Mouse (Mus musculus): ENCODE results near the gene Tcte1. TPM values are rescaled to one million over a fixed set of nuclear protein-coding genes. Genes with fewer than 3 reads are reported as not detected.

The Tcte1 gene
- total RNA-seq, 2 experiments from 2014 or later: 0.57 to 0.69 TPM

DNA sequence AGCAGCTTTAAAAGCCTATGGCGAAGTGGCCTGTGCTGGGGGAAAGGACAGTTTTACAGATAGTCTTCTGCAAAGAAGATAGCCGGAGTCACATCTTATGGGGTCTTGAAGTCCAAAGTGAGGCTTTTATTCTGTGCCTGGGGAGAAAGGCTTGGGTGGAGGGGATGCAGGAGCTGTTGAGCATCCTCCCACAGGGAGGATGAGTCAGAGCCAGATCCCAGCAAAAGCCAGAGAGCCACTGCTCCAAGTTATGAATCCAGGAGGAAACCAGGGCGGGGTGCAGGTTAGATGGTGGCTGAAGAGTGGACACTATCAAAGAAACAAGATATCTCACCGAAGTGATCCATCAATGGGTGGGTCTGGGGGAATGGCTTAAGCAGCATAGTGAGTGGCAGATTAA, 11.5 kb upstream of the Tcte1 start:
- no peak for DNase-seq (ENCODE audit: low spot score in 2 of 2)

DNA sequence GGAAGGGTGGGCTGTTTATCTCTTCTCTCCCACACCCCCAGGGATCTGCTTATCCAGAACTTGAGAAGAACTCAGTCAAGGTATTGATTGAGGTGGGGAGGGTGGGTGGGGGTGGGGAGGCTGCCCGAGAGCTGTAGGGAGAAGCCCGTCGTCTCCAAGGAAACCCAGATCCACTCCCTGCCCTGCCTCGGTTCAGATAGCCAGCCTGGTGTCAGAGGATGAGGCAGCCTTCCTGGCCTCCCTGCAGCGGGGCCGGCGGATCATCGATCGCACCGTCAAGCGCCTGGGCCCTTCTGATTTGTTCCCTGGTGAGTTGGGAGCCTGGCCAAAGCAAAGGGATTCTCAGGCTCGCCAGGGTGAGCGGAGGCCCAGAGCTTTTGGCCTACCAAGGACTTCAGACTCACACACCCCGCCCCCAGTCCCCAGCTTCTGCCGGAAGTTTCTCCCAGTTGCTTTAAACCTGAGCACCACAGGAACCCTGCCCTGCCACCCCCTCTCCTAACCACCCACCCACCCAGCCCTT, 8.0 kb upstream of the Tcte1 start:
- DNase-seq (ENCODE audit: low spot score in 2 of 2): no peak

DNA sequence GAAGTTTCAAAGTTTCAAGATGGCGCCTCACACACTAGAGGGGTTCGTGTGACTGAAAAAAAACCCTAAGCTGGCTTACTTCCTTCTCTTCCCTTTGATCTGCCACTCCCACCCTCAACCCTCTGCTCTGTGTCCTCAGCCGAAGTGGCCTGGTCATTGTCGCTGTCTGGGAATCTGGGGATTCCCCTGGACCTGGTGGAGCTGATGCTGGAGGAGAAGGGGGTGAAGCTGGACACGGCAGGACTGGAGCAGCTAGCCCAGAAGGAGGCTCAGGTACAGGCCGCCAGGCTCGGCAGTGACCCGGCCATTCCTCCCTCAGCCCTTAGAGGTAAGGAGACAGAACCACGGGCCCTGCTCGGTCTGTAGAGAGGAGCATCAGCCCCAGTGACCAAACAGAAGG, 7.4 kb upstream of the Tcte1 start:
- DNase-seq (ENCODE audit: low spot score in 2 of 2): no peak

DNA sequence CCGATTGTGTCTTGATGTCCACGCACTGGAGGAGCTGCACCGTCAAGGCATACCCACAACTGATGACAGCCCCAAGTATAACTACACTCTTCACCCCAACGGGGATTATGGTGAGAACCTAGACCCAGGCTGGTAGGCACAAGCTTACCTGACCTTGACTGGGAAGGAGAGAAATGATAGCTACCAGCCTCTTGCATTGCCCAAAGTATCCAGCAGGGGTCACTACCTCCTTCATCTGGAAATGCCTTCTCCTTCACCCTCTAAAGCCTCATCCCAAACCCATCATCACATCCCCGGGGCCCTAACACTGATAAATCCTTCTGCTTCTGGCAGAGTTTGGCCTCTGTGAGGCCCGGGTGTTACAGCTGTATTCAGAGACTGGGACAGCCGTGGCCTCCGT, 6.7 kb upstream of the Tcte1 start:
- DNase-seq (ENCODE audit: low spot score in 2 of 2): peak; percentile 89 to 91

DNA sequence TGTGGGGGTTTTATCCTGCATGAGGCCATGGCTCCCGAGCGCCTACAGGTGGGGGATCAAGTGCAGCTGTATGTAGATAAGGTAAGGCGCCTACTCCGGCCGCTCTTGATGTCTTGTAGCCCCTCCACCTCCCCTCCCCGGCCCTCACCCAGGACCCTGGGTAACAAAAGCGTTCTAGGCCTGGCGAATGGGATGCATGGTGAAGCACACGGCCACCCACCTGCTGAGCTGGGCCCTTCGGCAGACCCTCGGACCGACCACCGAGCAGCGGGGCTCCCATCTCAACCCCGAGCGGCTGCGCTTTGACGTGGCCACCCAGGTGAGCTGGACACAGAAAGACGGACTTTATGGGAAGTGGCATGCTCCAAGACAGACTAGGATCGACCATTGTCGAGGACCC, 6.1 kb upstream of the Tcte1 start:
- DNase-seq (ENCODE audit: low spot score in 2 of 2): no peak

DNA sequence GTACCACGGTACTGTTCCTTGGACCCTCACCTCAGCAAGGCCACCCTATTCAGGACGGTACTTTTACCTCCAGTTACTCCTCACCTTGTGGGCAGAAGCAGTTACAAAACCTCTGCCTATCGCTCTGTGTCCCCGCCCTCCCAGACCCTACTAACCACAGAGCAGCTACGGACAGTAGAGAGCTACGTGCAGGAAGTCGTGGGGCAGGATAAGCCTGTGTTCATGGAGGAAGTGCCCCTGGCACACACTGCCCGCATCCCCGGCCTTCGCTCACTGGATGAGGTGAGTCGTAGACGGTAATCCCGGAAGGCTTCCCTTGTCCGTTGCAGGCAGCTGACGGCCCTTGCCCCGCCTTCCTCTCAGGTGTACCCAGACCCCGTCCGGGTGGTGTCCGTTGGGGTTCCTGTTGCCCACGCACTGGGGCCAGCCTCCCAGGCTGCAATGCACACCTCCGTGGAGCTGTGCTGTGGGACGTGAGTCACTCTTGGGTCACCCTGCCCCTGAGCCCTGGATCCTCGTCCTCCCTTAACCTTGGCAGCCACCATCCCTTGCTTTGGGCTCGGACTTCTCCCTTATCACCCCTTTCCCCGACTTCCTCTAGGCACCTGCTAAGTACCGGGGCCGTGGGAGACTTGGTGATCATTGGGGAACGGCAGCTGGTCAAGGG, 5.6 kb upstream of the Tcte1 start:
- no peak for DNase-seq (ENCODE audit: low spot score in 2 of 2)

DNA sequence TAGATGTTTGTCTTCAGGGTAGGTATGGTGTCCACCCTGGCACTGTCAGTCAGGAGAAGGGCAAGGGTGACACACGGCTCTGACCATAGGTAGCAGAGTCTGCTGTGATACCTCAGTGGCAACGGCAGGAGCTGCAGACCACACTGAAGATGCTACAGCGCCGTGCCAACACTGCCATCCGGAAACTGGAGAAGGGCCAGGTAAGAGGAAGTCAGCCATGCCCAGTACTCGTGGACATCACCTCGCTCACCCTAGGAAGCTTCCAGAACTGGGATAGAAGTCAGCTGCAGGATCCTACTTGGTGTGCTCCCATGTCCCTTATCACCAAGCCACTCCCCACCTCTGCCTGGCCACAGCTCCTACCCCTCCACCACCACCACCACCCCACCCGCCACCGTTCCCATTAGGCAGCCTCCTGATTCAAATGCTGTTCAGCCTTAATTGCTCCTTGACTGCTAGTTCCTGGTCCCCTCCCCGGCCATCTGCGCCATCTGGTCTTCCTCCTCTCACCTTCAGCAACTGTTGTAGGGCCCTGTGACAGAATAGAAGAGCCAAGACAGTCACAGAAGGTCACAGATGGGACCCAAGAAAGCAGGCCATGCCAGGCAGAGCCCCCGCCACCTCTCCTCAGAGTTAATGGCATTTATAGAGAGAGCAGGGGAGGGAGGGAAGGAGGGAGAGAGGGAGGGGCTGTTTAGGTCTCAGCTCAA, 4.3 kb upstream of the Tcte1 start:
- DNase-seq (ENCODE audit: low spot score in 2 of 2): no peak

DNA sequence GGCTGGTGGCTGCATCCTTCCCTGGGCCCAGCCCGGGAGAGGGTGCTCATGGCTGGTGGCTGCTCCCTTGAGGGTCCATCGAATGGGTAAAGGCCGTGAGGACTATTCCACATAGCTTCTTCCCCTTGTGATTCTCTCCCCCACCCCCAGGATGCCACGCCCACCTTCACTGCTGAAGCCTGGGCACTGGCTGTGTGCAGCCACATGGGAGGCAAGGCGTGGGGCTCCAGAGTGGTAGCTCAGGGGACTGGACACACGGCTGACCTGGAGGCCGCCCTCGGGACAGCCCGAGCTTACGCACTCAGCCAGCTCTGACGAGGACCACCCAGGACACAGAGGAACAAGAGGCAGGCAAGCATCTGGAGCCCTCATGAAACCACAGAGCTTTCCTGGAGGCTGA, 3.1 kb upstream of the Tcte1 start:
- DNase-seq (ENCODE audit: low spot score in 2 of 2): no peak

DNA sequence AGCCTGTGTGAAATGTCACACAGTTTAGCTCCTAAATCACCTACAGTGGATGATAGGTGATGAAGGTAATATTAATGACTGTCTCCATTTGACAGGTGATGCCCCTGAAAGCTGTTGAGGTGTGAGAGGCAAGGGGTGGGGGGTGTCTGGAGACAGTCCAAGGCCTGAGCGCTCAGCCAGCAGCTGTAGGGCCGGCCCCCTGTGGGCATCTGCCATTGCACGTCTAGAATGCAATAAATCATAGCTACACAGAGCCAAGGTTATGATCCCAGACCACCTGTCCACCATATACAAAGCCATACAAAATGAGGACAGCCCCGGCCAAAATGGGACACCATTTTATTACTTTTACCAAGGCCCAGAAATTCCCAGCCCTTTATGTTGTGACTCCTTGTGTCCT, 1.7 kb downstream of the Tcte1 start:
- no peak for DNase-seq (ENCODE audit: low spot score in 2 of 2)

DNA sequence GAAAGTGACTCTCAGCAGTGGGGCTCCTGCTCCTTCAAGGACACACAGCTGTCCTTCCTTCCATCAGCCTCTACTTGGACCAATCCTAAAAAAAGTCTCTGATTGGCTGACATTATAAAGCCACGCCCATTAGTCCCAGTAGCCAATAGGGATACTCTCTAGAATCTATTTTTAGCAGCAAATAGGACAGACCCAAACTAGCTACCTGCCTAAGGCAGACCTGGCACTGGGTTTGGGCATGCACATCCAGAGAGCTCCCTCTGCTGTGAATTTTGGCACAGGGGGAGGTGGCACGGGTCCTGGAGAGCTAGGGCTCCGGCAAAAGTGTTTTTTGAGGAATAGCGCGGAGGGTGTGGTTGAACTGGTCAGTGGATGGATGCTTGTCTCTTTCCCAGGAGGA, 3.3 kb downstream of the Tcte1 start:
- DNase-seq (ENCODE audit: low spot score in 2 of 2): no peak

DNA sequence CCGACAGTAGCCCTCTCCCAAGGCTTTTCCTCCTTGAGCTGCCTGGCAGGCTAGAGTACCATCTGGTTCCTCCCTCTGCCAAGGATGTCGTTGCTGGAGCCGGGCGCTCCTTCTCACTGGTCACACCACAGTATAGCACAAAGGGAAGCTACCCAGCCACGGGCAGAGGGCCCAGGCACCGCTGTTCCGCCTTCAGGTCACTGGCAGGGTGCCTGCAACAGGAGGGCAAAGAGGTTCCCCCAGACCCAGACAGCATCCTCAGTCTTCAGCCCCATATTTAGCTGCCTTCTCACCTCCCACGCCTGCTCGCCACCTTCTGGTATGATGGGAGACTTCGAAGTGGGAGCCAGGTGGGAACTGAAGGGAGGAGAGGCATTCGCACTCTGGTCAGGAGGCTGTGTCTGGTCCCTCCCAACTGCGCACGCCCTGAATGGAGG, 7.1 kb downstream of the Tcte1 start:
- peak in 1 of 2 experiments; percentile 37 for DNase-seq (ENCODE audit: low spot score in 2 of 2)

DNA sequence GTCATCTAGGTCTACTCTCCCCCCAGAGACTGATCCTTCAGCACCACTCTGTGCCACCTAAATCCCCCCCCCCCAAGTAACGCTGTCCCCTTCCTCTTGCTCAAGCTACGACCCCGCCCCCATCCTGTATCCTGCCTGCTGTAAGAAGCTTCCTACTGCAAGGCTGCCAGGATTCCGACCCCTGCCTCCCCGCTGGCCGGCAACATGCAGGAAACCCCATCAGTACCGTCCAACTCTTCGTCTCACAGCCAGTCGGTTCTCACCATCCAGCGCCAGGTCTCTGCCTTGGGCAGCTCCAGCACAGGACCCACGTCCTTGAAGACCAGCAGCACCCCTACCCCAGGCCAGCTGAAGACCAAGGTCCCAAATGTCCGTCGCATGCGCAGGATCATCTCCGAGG, 9.7 kb downstream of the Tcte1 start:
- no peak for DNase-seq (ENCODE audit: low spot score in 2 of 2)

DNA sequence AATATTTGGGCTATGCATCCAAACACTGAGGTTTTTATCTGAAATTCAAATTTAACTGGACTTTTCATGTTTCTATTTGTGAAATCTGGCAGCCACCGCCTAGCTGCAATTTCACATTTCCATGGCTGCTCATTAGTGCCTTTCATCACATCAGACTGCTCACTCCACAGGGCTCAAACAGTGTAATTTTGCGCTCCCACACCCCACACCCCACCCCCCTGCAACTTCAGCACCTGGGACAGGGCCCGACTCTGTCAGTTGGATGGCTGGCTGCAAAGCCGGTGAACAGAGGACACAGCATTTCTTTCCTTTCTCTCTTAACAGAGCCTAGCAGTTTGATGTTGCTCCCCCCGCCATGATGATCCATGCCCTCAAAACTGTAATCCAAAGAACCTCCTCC, 13.0 kb downstream of the Tcte1 start:
- DNase-seq (ENCODE audit: low spot score in 2 of 2): no peak

DNA sequence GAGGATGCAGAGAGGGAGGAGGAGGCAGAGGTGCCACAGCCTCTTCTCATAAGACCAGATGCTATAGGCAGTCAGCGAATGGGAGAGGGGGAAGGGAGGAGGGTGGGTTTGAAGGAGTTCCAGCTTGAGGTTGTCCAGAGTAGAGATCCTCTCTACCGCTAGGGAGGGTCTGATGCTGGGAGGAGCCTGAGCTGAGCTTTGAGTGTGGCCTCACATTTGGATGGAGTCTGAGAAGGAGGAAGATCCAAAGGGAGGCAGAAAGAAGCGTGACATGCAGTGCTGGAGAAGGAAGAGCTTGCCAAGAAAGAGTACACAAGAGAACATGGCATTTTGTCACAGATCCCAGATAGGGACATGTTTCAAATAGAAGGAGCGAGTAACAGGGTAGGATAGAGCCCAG, 15.2 kb downstream of the Tcte1 start:
- DNase-seq (ENCODE audit: low spot score in 2 of 2): no peak

DNA sequence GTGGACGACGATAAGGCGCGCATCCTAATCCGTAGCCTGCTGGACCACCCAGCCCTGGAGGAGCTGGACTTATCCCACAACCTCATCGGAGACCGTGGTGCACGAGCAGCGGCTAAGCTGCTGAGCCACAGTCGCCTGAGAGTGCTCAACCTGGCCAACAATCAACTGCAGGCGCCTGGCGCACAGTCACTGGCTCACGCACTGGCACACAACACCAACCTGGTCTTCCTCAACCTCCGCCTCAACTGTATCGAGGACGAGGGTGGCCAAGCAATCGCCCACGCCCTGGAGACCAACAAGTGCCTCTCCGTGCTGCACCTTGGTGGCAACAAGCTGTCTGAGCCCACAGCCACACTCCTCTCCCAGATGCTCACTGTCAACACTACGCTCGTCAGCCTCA, 16.4 kb downstream of the Tcte1 start:
- no peak for DNase-seq (ENCODE audit: low spot score in 2 of 2)

DNA sequence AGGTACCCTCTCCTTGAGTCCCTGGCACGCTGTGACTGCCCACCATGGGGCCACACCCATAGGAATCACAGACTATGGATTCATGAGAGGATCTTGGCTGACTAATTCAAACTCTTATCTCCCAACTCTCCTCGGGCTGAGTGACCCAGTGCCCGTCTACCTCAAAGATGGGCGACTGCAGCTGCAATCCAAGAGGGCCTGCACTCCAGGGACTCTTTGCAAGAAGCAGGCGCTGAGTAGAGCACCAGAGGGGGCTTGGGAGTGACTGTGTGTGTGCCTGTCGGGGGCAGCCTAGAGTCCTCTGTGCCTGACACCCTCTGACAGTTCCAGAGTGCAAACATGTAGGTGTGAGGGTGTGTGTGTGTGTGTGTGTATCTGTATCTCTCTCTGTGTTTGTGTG, 18.9 kb downstream of the Tcte1 start:
- DNase-seq (ENCODE audit: low spot score in 2 of 2): no peak

DNA sequence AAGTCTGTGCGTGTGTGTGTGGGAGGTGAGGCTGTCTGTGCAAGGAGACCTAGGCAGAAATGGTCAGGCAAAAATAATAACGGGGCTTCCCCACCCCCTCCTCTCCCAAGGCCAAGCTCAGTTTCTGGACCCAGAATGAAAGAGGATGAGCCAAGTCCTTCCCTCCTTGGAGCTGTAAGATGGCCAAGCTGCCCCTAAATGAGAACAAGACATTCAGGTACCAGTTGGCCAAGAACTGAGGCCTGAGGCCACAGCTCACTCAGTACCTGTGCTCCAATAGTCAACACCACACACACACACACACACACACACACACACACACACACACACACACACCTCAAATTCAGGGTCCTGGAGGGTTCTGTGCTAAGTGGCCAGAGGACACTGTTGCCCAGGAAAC, 19.5 kb downstream of the Tcte1 start:
- no peak for DNase-seq (ENCODE audit: low spot score in 2 of 2)

DNA sequence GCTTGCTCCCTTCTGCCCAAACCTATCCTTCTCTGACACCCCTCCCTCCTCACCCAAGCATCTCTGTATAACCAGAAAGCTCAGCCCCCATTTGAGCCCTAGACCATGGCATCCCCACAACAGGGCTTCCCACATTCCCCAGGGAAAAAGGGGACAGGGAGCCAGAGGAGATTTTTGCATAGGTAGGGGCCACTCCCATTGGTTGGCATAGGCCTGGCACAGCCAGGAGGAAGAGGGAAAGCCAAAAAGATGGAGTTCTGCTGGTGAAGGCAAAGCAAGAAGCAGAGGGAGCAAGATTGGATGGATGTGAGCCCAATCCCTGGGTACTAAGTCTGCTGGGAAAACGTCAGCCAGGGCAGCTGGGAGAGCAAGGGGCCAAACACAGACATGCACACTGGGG, 19.9 kb downstream of the Tcte1 start:
- no peak for DNase-seq (ENCODE audit: low spot score in 2 of 2)

DNA sequence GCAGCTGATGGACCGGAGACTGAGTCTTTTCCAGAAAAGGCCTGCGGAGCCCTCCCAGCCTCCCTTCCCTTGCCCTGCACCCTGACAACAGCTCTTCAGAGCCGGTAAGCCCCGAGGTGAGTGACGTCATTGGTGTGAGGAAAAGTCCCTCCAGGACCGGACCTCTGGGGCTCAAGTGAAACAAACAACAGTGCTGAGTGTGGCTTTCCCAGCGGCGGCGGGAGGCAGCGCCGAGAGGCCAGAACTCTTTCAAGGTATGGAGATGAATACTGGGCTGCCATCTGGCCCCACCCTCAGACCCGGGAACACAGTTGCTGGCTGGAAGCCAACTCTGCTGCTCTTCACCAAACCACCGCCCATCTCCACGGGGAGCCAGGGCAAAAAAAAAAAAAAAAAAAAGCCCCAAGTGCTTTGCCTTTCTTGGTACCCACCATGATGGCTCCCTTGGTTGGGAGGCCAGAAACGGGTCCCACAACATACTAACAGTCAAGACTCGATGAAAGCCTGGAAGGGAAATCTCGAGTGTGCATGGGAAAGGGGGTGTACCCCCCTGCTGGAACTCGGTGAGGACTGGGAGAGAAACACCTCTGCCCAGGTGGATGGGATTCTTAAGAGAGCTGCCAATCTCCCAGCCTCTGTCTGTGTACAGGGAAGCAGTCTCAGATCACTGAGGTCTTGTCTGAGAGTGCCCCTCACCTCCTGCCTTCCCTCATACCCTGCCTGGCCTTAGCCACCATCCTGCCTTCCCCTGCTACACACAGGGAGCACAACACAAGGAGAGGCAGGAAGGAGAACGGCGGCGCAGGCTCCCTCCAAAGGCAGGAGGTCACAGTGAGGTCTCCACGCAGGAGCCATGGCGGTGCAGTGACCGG, 21.0 kb downstream of the Tcte1 start:
- no peak for DNase-seq (ENCODE audit: low spot score in 2 of 2)

DNA sequence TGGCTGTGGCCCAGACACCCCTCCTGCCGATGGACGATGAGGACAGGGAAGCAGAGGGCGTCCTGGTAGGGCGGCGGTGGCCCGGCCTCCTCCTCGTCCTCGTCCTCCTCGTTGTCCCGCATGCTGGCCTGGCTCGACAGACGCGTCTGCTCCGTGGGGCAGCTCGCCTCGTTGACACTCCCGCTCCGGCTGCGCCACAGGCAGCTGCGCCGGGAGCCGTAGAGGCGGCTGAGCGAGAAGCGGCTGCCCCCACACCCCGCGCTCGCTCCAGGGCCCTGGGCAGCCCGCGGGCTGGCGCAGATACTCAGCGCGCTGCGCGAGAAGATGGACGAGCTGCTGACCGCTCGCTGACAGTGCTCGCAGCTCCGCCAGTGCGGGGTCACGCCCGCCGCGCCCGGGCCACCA, 21.6 kb downstream of the Tcte1 start:
- DNase-seq (ENCODE audit: low spot score in 2 of 2): no peak

DNA sequence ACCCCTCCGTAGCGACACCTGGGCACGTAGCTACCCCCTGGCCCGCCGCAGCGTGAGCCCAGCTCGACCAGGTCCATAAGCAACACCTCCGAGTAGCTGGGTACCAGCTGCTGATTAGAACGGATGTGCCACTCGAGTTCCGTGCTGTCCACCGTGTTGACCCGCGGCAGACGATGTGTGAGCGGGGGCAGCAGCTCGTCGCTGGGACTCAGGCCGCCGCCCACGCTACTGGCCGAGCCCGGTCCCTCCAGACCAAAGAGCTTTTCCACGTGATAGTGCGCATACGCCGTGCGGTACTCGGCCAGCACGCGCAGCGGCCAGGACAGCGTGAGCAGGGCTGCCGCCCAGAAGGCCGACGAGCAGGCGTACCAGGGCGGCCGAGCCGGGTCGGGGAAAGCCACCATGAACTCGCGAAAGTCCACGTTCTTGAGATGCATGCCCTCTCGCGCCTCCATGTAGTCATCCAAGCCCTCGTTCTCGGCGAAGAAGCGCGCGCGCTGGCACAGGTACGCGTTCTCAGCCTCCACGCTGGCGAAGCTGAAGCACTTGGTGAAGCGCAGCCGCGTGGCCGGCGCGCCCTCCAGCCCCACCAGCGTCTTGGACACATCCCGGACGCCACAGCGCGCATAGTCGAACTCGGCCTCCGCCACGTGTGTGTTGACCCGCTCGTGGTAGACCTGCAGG, 22.2 kb downstream of the Tcte1 start:
- DNase-seq (ENCODE audit: low spot score in 2 of 2): no peak
